Mouse (Mus musculus) hindbrain, embryonic 16.5 days (tissue): ENCODE results near the gene Acot7. TPM values are rescaled to one million over a fixed set of nuclear protein-coding genes. Genes with fewer than 3 reads are reported as not detected.

ENCODE experiments used
- ATAC-seq: fragments of 200-750 bp; cut with Nextera tagmentation; 2 replicates; pipeline ENCODE4 v1.8.0; 2017; ENCODE audit warnings: moderate TSS enrichment, moderate library complexity
- H3K27ac ChIP-seq: fragments of 300-500 bp; sonication (generic); 2 replicates; pipeline ENCODE4 v1.5.1; 2014; ENCODE audit warnings: low read depth, mild to moderate bottlenecking, control low read depth, low read length, moderate library complexity
- H3K27me3 ChIP-seq: fragments of 300-500 bp; sonication (generic); replicated peaks from 2 replicates; pipeline ENCODE4 v1.6.1; 2014; ENCODE audit warnings: low read length; ENCODE audit not compliant: control insufficient read depth, insufficient read depth
- H3K36me3 ChIP-seq: fragments of 300-500 bp; sonication (generic); 2 replicates; pipeline ENCODE4 v1.6.1; 2014; ENCODE audit warnings: mild to moderate bottlenecking, low read length, moderate library complexity, mixed read lengths; ENCODE audit not compliant: control insufficient read depth, insufficient read depth
- H3K4me1 ChIP-seq: fragments of 300-500 bp; sonication (generic); 2 replicates; pipeline ENCODE4 v1.6.1; 2014; ENCODE audit warnings: low read depth, low read length; ENCODE audit not compliant: control insufficient read depth, insufficient read depth
- H3K4me2 ChIP-seq: fragments of 300-500 bp; sonication (generic); 2 replicates; pipeline ENCODE4 v1.6.1; 2014; ENCODE audit warnings: mild to moderate bottlenecking, low read length, control low read depth, moderate library complexity
- H3K4me3 ChIP-seq: fragments of 300-500 bp; sonication (generic); 2 replicates; pipeline ENCODE4 v1.5.1; 2014; ENCODE audit warnings: mild to moderate bottlenecking, low read length, control low read depth, moderate library complexity
- H3K9ac ChIP-seq: fragments of 300-500 bp; sonication (generic); 2 replicates; pipeline ENCODE4 v1.6.1; 2014; ENCODE audit warnings: low read depth, mild to moderate bottlenecking, control low read depth, low read length, moderate library complexity
- H3K9me3 ChIP-seq: fragments of 300-500 bp; sonication (generic); 2 replicates; pipeline ENCODE4 v1.6.1; 2014; ENCODE audit warnings: mild to moderate bottlenecking, low read length, moderate library complexity; ENCODE audit not compliant: control insufficient read depth
- WGBS: fragments of 180-500 bp; shearing (Covaris S2); extraction: QIAGEN DNeasy Blood & Tissue Kit; methylation state at CpG from one replicate; pipeline ENCODE4 v1.1.7; 2014; 5-methylcytosine and 5-hydroxymethylcytosine counted together
- polyA plus RNA-seq: library from polyadenylated mRNA; unstranded; fragments of >200 nt; fragmentation: Nextera tagmentation; extraction: Ambion mirVana; gene quantifications from 2 replicates; pipeline ENCODE4 v1.2.1, GENCODE M21; 2015

The Acot7 gene
- polyA plus RNA-seq, 1 experiment from 2014 or later: 542 TPM

DNA sequence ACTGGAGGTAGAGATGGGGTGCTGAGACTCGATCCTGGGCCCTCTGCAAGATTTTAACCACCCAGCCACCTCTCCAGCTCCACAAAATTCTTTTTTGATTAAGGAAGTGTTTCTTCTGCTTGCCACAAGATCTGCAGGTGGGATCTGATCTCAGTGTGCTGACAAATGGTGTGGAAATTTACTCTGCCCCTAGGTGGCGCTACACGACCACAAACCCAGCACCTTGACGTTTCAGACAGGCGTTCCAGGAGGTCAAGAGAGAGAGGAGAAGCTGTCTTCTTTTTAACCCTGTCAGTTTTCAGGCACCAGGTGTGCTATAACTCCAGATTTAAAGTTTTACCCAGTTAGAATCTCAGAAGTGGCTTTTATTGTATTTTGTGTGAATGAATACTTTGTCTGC lies 4.9 kb upstream of the Acot7 start:
- Histone ChIP-seq H3K9me3 (no peaks in the 10 kb centered on the region), H3K4me1 (peaks cover 4% of the 10 kb centered on the region), H3K4me2 (no peak overlapping the region), H3K9ac (no peak overlapping the region), H3K27ac (no peak overlapping the region), H3K27me3 (peaks cover 3% of the 10 kb centered on the region; the same call in 1 of the 2 replicates), H3K4me3 (no peak overlapping the region), H3K36me3 (no peaks in the 10 kb centered on the region)
- ATAC-seq: no peak
- 3% methylated on average over 5 of the region's 5 CpGs for WGBS

DNA sequence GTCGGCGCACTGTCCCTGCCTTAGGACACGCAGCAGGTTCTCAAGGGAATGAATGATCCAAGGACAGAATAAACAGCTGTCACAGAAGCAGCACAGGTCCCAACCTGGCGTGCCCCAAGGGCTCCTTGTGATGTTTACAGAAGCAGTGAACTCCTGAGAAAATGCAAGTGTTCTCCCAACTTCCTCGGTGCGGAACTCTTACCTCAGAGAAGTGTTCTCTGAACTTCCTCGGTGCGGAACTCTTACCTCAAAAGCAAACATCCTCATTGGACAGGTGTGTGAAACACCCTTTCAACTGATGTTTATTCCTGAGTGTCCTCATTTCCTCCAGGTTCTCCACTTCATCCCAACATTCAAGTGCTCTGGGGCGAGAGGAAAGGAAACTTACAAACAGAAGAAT lies 4.0 kb upstream of the Acot7 start:
- peaks cover 3% of the 10 kb centered on the region; the same call in 1 of the 2 replicates for H3K27me3 ChIP-seq

DNA sequence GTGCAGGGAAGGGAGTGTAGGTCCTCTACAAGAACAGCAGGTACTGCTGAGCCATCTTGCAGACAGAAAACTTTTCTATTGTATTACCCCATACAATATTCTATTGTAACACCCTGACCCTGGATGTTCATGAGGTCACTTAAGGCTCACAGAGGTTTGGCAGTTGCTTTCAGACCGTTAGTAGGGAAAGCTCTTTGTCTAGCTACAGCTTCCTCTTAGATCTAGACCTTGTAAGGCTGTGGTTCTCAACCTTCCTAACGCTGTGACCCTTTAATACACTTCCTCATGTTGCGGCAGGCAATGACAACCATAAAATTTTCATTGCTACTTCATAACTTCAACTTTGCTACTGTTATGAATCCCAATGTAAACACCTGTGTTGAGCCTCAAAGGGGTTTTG lies 1.3 kb upstream of the Acot7 start:
- Histone ChIP-seq H3K4me2 (no peak overlapping the region), H3K4me3 (no peak overlapping the region), H3K9me3 (no peaks in the 10 kb centered on the region), H3K9ac (no peak overlapping the region), H3K27me3 (0 out of 2 replicates have a peak, but pooled peaks cover 3% of the 10 kb centered on the region), H3K36me3 (no peaks in the 10 kb centered on the region), H3K27ac (no peak overlapping the region), H3K4me1 (peaks cover 17% of the 10 kb centered on the region)
- ATAC-seq: no peak
- 73% methylated on average over 3 of the region's 3 CpGs for WGBS

More for the DNA sequence above, 4.0 kb upstream of the Acot7 start:
- WGBS: 90% methylated on average over 9 of the region's 9 CpGs
- H3K36me3 ChIP-seq: no peaks in the 10 kb centered on the region
- H3K4me2 ChIP-seq: no peak overlapping the region
- H3K4me3 ChIP-seq: no peak overlapping the region
- H3K9me3 ChIP-seq: no peaks in the 10 kb centered on the region
- no peak overlapping the region for H3K27ac ChIP-seq
- H3K9ac ChIP-seq: no peak overlapping the region
- no peak for ATAC-seq
- peaks cover 4% of the 10 kb centered on the region for H3K4me1 ChIP-seq

DNA sequence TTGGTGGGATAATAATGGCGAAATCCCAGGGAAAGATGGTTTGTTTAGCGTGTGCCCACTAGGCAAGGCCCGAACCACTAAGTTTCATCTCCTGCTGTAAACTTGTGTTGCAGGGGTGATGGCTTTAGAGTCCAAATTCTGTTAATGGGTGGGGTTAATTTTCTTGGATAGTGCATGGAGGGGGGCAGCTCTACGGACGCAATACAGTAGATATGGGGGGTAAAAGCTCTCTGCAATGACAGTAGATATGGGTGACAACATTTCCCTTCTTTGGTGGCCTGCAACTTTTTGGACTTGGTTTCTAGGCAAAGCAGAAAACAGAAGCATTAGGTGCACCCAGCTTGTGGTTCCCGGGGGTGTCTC lies 779 bp upstream of the Acot7 start:
- Histone ChIP-seq H3K4me2 (peak overlapping the region; percentile 91), H3K4me1 (peaks cover 17% of the 10 kb centered on the region), H3K9ac (peak overlapping the region; percentile 84), H3K4me3 (peak overlapping the region; percentile 77), H3K9me3 (no peaks in the 10 kb centered on the region), H3K36me3 (no peaks in the 10 kb centered on the region), H3K27ac (peak overlapping the region; percentile 78), H3K27me3 (0 out of 2 replicates have a peak, but pooled peaks cover 3% of the 10 kb centered on the region)
- 69% methylated on average over 6 of the region's 6 CpGs for WGBS
- no peak for ATAC-seq

DNA sequence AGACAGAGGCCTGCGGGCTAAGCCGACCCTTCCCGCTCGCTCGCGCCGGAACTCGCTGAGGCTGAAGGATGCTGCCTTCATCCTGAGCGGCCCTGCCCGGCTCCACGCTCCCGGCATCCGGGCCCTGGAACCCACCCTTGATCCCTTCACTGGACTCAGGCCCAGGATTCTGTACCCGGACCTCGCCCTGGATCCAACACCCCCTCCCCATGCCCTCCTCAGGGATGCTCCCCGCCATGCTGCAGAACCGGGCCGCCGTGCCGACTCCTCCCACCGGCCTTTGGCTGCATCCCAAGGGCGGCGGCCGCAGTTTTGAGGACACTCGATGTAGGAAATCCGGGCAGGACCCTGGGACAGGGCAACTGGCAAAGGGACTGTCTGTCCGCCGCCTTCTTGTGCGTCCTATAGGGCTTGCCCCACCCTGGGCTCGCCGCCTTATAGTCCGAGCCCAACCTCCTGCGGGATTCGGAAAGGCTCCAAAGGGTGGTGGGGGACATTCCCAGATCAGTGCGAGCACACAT lies 470 bp downstream of the Acot7 start:
- H3K36me3 ChIP-seq: no peaks in the 10 kb centered on the region
- 0% methylated on average over 35 of the region's 35 CpGs for WGBS
- H3K27ac ChIP-seq: peak overlapping the region; percentile 78
- ATAC-seq: peak; percentile 69
- peak overlapping the region; percentile 84 for H3K9ac ChIP-seq
- H3K27me3 ChIP-seq: 0 out of 2 replicates have a peak, but pooled peaks cover 3% of the 10 kb centered on the region
- H3K4me2 ChIP-seq: peak overlapping the region; percentile 91
- H3K4me1 ChIP-seq: peaks cover 17% of the 10 kb centered on the region
- H3K4me3 ChIP-seq: peak overlapping the region; percentile 77
- H3K9me3 ChIP-seq: no peaks in the 10 kb centered on the region

DNA sequence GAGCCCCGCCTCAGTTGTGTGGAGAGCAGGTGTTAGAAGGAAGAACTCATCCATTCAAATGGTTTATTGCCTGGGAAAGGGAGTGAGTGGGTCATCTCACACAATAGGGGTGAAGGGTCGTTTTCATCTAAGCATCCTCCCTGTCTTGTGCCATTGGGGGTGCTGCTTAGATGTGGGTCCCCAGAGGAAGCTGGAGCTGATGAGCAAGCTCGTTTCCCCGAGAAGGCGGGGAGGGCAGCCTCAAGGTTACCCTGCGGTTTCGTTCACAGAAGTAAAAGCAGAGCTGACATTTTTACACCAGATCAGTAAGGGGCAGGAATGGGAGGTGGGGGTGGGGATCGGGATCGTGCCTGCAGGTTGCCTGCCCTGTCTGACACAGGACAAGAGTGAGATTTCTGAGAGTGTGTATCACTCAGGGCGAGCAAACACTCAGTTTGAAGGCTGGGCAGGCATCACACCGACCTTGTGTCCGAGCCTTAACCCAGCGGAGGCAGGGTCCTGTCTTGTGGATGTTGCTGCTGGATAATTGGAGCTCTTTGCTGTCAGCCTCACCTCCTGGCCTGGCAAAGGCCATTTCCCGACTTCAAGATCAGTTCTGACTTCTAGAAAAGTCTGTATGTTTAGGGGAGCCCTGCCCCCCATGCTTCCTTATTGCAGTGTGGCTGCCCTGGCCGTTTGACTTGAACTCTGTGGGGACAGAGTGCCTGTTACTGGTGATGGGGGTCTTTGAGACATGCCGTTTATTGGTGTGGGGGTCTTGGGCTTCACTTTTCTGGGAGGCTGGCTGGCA lies 1.2 kb downstream of the Acot7 start:
- H3K27me3 ChIP-seq: 0 out of 2 replicates have a peak, but pooled peaks cover 3% of the 10 kb centered on the region
- H3K4me3 ChIP-seq: peak overlapping the region; percentile 77
- H3K9ac ChIP-seq: peak overlapping the region; percentile 84
- peaks cover 17% of the 10 kb centered on the region for H3K4me1 ChIP-seq
- H3K9me3 ChIP-seq: no peaks in the 10 kb centered on the region
- peak overlapping the region; percentile 78 for H3K27ac ChIP-seq
- peak overlapping the region; percentile 91 for H3K4me2 ChIP-seq
- H3K36me3 ChIP-seq: no peaks in the 10 kb centered on the region
- 21% methylated on average over 16 of the region's 16 CpGs for WGBS
- no peak for ATAC-seq

DNA sequence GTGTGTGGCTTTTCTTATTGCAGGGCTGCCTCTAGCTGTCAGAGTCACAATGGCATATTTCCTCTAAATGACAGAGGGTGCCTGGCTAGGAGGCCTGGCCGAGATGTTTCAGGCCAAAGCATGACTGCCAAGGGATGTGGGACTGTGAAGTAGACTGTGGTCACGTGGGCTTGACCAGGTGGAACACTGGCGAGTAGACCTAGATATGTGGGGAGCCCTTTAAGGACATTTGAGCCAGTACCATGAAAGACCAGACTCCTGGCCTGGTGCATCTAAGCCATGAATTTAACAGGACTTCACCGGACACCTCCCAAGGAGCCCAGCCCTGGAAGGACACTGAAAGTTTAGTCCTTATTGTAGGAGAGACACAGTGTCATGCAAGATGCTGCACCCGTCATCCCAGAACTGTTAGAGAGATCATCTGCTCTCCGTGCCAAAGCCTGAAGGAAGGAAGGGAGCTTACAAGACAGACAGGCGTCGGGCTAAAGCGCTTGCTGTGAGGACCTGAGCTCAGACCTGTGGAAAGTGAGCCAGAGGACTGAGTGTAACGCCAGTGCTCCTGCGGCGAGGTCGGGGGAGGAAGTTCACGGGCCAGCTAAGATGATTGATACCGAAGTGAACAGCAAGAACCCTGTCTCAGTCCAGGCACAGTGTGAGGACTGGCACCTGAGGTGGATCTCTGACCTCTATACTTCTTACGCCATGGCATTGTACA lies 2.2 kb downstream of the Acot7 start:
- H3K9ac ChIP-seq: no peak overlapping the region
- H3K36me3 ChIP-seq: no peaks in the 10 kb centered on the region
- H3K4me1 ChIP-seq: peaks cover 19% of the 10 kb centered on the region
- H3K4me2 ChIP-seq: peak overlapping the region; percentile 91
- peak overlapping the region; percentile 77 for H3K4me3 ChIP-seq
- H3K9me3 ChIP-seq: no peaks in the 10 kb centered on the region
- H3K27me3 ChIP-seq: no peaks in the 10 kb centered on the region
- no peak overlapping the region for H3K27ac ChIP-seq
- 87% methylated on average over 16 of the region's 16 CpGs for WGBS
- no peak for ATAC-seq

DNA sequence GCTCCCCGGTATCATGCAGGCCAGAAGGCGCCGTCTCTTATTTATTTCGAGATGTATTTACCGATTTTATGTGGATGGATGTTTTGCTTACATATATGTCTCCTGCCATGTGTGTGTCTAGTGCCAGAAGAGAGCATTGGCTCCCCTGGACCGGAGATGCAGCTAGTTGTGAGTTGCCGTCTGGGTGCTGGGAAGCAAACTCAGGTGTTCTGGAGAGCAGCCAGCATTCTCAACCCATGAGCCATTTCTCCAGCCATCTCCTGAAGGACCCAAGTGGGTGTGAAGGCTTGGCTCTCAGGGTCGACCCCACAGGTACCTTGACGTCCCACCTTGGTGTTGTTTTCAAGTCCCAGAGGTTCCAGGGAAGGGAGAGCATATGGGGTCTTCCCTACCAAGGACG lies 4.3 kb downstream of the Acot7 start:
- H3K4me2 ChIP-seq: no peak overlapping the region
- no peaks in the 10 kb centered on the region for H3K27me3 ChIP-seq
- no peak for ATAC-seq
- no peak overlapping the region for H3K27ac ChIP-seq
- H3K9me3 ChIP-seq: no peaks in the 10 kb centered on the region
- H3K4me3 ChIP-seq: no peak overlapping the region
- H3K36me3 ChIP-seq: no peaks in the 10 kb centered on the region
- peaks cover 36% of the 10 kb centered on the region for H3K4me1 ChIP-seq
- WGBS: 89% methylated on average over 10 of the region's 10 CpGs
- no peak overlapping the region for H3K9ac ChIP-seq
